Mouse (Mus musculus) thymus, postnatal 36 days (tissue): ENCODE measurements around the gene Efcc1.
"Not testable (repeated sequence)": the region's sequence is repeated elsewhere in the genome, so short reads cannot be mapped to it uniquely, and the experiment has no call there.

Experiments
- DNase-seq, 2 experiments: peaks; one replicate each; pipeline ENCODE4 v3.0.0; 2022; ENCODE audit warnings: mixed read lengths in 2 of 2

The Efcc1 gene

DNA sequence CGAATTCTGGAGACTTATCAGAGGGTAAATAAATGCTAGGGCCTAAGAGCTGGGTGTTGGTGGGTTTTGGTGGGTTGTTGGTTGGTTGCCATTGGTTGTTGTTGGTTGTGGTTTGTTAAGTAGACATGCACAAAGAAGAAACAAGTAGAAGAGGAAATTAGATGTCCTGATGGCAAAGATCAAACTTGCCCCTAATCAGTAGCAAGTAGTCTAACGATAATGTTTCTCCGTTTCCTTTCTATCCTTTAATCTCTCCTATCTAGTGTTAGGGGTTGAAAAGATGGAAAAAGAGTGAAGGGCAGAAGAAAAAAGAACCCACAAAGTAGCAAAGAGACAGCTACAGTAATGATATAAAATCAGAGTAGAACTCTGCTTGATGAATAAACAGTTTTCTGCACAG lies 14.0 kb downstream of the Efcc1 start:
- DNase-seq = no peak

DNA sequence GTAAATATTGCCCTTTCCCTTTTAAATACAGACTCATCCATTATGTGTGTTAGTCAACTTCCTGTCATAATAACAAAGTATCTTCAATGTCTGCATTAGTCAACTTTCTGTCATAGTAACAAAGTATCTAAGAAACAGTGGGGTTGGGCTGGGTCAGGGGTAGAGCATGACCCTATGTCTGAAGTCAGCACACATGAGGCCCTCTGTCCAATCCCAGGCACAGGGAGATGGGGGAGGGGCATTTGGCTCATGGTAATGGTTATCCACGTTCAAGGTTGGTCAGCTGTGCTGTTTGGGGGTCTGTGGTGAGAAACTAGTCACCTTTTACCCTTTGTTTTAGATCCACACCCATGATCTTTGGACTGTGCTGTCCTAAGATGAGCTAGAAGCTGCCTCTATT lies 14.6 kb downstream of the Efcc1 start:
- no peak for DNase-seq

DNA sequence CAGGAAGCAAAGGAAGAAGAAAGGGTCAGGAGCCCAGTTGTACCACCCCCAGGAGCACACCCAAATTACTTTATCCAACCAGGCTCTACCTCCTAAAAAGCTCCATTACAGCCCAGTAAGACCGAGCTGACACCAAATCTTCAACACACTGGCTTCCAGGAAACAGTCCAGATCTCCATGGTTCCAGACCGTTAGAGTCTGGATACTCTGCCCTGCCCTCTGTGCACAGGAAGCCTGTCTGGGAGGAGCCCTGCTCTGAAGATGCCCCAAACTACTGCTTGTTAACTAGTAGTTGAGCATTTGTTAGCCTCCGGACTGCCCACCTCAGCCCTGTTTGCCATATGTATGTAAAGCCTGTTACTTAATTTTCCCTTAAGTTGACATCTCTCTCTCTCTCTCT lies 15.4 kb downstream of the Efcc1 start:
- no peak for DNase-seq

DNA sequence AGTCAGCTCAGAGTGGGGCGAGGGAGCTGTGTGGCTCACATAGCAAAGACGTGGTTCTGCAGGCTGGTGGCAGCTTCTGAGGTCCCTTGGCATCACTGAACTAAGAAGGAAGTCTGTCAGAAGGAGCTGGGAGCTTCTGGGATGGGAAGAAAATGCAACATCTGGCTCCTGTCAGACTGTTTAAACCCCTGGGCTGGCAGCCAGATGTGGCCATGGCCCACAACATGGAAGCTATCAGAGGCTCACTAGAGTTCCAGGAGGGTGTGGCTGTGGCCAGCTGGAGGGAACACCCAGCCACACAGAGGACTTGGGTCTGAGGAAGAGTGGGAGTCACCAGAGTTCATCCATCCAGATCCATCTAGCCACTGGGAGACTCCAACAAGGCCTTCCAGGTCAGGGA lies 16.2 kb downstream of the Efcc1 start:
- DNase-seq = no peak

DNA sequence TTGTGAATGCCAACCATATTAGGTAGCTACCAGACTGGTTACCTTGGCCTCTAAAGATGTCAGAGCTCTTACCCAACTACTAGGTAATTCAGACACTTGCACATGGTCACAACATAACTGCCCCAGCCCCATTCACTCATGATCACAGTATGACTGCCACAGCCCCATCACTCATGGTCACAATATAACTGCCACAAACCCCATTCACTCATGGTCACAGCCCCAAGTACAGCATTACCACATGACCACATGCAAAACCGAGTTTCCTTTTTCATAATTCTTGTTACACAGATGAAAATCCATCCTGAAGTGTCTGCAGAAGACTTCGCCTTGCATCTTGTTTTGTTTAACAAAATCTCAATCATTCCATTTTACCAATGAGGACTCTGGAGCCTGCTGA lies 17.4 kb downstream of the Efcc1 start:
- no peak for DNase-seq

DNA sequence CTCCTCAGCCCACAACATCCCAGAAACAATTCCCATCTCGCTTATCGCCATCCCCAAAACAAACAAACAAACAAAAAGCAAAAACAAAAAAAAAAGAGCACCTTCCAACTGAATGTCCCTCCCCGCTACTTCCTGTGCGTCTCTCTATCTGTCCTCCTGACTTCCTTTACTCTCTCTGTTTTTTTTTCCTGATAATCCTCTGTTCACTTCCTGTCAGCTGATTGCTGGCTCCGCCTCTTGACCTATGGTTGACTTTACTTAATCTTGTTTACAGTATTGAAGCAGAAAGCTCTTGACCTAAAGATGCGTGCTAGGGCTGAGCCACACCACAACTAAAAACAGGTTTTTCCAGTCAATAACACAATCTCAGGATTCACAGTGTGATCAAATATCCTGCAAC lies 17.9 kb downstream of the Efcc1 start:
- no peak for DNase-seq

DNA sequence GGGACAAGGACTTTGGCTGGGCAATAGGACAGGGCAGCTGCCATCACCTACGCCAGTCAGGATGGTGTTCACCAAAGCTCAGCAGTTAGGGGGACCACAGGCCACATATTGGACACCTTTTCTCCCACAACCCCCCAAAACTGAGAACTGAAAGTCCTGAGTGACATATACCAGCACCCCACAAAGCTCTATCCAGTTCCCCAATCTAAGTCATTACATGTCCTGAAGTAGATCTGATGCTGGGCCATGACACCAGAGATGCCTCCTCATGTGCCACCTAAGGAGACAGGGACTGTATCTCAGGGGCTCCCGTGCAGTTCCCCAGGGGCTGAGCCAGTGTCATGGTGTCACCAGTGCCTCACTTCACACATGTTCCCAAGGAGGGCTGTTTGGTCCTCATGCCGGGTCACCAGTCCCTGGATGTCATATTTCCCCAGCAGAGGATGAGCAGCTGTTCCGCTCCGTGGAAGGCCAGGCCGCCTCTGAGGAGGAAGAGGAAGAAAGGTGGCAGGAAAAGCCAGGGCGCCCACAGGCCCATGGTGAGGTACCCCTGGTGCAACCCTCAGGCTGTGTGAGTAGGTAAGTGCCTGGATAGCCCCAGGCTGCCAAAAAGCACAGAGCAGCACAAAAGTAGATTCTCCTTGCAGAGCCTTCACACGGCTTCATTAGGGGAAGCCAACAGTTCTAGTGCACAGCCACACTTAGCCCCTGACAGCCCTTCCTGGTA lies 19.7 kb downstream of the Efcc1 start:
- no peak for DNase-seq

DNA sequence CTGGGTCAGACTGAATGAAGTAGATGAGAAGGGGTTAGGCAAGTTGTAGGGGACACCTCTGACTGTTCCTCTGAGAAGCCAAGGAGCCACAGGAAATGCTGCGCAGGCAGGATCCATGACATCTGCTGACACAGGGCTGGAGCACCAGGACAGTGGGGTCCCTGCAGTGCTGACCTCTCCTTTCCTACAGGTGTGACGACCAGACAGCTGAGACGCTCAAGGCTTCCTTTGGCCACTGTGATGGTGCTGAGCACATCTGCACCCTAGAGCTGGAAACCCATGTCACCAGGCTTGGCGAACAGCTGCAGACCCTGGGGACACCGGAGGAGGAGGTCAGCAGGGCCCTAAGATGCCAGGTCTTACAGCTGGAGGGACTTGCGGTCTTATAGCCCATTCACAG lies 20.9 kb downstream of the Efcc1 start:
- no peak for DNase-seq

DNA sequence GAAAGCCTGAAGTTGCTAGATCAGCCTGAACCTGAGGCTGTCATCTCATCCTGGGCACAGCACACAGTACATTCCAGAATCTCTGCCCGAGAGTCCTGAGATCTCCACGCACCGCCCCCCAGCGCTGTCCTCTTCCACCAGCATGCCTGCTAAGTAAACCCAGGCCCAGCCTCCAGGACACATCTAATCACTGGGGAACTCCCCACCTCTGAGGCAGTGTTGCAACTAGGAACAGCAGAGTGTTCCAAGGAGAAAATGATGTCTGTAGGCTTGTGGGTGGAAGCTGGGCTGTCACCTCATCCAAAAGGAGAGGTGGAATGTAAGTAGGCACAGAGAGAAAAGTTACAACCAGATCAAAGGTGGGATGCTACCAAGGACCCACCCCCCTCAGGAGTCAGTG lies 24.5 kb downstream of the Efcc1 start:
- DNase-seq = no peak

DNA sequence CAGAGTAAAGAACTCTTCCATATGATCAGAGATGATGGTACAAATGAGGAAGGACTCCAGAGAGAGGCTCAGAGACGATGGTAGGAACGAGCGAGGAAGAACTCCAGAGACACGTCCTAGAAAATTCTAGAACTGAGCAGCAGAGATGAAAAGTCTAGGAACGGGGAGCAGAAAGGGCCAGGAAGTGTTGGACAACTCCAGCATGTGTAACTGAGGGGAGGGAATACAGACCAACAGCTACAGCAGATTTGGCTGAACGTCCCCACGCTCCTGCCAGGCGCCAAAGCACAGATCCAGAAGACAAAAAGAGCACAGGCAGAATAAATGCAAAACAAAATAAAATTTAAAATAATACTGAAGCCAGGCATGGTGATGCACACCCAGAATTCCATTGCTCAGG lies 26.2 kb downstream of the Efcc1 start:
- DNase-seq = no peak

DNA sequence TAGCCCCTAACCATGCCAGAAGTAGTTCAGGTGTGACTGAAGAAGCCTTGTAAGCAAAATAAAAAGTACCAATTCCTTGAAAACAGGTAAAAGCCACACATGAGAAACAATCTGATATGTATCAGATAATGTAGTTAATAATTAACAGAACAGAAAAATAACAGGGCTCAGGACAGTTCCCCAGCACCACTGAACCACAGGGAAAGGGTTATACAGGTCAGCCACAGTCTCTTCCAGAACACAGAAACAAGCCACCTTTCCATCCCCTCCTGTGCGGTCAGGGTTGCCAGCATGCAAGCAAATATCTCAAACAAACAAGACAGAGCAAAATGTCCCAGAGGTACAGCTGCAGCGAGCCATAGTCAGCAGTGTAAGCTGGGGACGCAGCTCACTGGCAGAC lies 28.7 kb downstream of the Efcc1 start:
- DNase-seq = no peak

DNA sequence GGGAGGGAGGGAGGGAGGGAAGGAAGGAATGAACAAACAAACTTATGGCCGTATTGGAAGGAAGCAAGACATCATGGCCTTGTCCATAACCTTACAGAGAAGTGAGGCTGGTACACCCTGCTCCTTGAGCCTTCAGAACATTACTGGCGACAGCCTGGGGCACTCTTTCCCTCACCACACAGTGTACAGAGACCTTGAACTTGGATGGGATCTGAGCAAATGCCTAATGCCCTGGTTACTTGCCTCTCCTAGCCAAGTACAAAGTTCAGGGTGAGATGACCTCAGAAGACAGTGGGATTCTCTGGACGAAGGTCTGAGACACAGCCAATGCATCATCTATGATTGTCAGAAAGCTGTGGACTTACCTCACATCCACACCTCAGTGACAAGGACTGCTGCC lies 29.2 kb downstream of the Efcc1 start:
- DNase-seq = no peak

DNA sequence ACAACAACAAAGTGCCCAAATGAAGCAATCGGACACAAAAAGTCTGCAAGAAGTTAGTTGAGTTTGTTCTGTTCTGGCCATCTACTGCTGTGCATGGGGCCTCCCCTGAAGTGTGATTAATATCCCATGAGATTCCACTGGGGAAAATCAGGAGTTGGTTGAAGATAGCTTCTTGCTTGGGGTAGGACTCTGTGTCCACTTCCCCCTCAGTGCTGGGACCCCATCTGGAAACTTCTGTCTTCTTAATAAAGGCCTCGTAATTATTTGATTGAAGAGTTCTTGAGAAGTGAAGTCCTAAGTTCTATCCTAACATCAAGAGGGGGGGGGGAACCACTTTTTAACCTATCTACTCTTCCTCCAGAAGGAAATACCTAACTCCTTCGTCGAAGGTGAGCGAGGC lies 31.5 kb downstream of the Efcc1 start:
- DNase-seq = no peak

DNA sequence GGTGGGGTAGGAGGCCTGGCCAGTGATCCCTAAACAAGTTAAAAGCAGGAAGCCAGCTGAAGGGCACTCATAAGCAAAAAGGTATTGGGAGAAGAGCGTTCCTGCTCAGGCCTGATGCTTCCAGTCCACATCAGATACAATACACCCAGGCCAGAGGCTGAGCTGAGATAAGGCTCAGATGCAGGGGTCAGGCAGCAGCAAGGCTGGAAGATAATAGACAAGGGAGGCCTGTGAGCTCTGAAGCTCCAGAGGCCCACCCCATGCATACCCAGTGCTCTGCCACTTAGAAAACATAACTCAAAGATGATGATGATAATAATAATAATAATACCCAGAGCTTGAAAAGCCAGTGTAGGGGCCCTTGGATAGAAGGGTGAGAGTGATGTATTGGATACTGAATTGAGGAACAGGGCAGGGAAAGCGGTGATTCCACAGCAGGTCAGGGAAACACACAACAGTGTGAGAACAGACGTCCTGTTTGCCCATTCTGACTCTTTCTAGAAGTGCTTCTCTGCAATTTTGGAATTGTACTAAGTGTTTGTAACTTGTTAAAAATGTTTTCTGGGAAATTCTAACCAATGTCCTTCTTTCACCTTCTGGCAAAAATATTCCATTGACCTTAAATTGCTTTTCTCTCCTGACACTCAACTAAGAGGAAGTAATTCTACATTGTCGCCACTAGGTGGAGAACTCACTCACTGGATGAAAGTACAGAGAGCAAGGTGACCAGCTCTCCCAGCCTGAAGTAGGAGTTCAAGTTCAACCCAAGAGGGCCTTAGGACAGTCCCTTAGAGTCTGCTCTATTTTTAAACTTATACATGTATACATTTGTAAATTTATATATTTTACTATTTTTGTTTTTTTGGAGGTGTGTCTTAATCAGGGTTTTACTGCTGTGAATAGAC lies 33.0 kb downstream of the Efcc1 start:
- DNase-seq = no peak

DNA sequence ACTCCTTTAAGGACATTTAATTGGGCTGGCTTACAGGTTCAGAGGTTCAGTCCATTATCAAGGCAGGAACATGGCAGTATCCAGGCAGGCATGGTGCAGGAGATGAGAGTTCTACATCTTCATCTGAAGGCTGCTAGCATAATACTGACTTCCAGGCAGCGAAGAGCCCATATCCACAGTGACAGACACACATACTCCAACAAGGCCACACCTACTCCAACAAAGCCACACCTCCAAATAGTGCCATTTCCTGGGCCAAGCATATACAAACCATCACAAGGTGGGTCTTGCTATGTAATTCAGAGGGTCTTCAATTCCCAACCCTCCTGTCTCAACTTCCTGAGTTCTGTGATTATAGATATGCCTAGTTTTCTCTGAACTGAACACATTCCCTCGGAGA lies 33.6 kb downstream of the Efcc1 start:
- DNase-seq = not testable (repeated sequence)

DNA sequence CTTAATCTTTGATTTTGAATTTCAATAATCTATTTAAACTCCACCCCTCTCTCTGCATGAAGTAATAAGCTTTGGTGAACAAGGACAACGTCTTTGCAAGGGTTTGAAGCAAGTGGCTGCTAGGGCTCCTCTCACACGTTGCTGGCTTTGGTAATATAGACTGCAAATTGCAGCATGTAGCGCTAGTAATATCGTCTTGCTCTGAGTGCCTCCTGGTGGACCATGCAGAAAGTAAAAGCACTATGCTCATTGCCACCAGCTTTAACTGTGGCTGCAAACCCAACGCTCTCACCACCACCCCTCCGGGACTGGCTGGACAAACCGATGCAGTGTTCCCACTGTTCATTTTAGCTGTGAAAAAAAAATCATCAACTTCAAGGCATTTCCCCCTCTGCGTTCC lies 40.0 kb downstream of the Efcc1 start:
- no peak for DNase-seq

DNA sequence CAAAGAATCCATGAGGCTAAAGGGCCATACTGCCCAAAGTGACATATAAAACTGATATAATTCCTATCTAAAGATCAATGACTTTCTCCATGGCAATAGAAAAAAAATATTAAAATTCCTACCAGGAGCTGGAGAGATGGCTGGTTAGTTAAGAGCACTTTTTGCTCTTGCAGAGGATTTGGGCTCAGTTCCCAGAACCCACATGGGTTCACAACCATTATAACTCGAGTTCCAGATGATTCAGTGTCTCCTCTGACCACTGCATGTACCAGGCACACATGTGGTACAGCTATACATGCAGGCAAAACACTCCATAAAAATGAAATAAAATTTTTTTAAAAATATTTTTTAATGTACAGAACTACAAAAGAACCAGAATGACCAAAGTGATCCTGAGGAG lies 43.8 kb downstream of the Efcc1 start:
- no peak for DNase-seq

DNA sequence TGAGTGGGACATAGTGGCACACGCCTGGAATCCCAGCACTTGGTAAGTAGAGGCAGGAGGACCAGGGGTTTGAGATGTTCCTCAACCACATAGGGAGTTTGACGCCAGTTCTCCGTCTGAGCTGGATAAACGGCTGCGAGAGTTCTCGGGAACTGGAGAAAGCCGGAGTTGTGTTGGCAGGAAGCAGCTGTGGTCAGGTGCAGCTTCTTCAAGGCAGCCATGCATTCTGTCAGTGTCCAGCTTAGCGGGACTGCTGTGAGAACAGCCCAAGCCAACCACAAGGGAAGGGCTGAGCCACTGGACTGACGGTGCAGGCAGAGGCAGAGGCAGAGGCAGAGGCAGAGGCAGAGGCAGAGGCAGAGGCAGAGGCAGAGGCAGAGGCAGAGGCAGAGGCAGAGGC lies 44.2 kb downstream of the Efcc1 start:
- no peak for DNase-seq

DNA sequence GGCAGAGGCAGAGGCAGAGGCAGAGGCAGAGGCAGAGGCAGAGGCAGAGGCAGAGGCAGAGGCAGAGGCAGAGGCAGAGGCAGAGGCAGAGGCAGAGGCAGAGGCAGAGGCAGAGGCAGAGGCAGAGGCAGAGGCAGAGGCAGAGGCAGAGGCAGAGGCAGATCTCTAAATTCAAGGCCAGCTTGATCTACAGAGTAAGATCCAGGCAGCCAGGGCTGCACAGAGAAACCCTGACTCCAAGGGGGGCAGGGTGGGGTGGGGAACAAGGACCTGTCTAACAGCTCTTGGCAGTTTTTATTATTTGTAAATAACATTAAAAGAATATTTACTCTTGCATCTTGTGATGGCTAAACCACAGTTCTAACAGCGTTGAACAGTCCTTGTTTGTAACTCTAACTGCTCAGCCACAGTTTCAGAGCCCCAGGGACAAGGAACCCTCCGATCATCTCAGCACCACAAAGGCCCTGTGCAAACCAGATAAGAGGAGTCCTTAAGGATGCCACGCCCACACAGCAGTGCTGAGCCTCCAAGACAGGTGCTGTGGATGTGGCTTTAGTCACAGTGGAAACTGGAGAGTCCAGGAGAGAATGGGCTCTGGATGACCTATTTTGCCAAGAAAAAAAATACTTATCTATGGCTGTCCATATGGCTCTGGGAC lies 45.0 kb downstream of the Efcc1 start:
- DNase-seq = no peak

DNA sequence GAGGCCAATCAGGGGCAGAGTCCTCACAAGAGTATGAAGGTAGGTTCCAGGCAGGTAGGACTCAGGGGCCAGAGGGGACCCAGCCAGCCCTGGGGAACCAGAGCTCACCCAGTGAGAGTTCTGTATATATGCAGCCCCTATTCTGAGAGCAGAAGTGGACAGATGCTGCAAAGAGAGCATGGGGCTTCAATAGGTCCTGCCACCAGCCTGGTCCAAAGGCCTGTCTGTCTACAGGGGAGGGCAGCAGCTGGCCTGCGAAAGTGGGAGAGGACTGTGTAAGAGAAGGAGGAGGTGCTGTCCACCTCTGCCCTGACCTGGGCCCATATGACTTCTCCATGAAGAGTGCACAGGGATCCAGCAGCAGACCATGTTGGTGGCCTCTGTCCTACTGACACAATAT lies 46.0 kb downstream of the Efcc1 start:
- no peak for DNase-seq

DNA sequence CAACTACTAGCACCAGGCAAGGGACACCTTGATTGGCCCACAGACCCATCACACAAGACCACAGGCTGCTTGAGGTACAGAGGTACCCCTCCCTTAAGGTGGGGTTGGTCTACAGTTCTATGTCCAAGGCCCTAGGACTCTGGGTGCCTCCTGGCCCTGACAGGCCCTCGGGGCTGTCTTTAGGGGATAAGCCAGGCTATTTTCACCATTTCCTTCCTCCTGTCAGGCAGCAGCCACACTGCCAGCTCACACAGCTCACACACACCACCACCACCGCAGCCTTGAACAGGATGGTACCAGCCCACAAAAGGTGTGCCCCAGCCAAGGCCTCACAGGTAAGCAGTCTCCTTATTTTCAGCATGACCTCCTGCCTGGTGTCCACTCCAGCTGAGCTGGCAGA lies 47.2 kb downstream of the Efcc1 start, which contains the start of gene Gp9:
Gene Gp9, plus strand, starts transcription at position 231 of the 400 bp plus-strand sequence.
- no peak for DNase-seq

DNA sequence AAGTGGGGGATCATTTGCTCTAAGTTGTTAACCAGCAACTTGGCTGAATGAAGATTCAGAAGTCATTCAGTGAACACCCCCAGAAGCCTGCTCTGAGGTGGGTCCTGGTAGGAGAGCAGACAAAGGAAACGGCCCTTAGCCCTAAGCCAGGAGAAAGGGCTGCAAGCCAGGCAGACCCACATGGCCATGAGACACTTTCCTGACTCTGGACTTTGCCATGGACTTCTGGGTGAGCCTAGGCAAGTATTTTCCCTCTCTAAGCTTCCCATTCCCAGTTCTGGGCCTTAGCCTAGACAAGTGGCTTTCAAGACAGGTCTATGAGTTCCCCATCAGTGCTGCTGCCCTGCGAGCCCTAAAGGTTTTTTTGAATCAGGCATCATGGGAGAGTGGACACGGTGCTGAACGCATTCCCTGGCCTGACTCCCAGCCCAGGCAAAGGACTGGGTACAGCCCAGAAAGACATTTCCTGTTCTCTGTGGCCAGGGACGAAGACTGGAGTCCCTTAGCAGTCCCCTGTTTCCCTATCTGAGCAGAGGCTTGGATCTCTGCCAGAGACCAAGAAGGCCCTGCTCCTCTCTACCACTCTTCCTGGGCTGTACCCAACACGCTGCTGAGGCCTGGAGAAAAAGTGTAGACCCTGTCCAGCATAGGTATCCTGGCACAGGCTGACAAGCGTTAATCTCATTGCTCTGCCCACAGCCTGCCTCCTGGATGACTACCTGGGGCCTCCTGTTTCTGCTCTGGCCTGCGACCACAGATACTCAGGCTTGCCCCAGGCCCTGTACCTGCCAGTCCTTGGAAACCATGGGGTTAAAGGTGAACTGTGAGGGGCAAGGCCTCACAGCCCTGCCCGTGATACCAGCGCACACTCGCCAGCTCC lies 47.9 kb downstream of the Efcc1 start:
- no peak for DNase-seq
